Comparison of ENCODE assay signal across 15 mouse cellular contexts in the genomic region with DNA sequence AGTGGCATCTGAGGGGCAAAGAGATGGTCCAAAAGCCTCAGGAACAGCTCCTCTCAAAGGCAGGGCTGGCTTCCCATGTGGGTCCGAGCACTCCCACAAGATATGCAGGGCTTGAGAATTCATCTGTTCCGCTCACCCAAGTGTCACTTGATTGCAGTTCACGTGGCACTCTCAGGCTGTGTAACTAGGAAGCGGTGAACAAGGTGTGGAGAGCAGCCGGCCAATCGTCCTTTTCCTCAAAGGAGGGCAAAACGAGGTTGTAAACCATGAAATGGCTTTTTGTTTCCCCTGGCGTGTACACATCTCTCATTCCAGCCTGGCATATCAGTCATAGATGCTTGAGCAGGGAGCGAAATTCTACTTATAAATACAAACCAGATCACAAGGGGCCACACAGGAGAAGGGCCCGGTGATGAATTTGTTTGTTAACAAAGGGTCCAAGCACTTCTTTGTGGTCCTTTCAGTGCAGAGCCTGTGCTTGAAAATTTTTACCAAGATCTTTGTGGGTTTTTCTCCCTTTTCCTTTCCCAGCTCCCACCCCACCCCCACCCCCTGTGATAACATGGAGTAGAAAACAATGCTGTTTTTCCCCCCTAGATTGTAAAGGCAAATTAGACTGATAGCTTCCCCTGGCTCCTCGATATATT.
DNase-seq lines count a peak whose midpoint lies in the region; ATAC-seq and TF ChIP-seq lines count a peak whose summit lies in the region.
"Had no signal": no experiment of that assay in that cellular context is flagged by ENCODE, and none has a peak within 500 bp of the region (broad histone marks: within the 10 kb centered on the region; RNA-seq: fewer than 3 reads in every experiment).

No protein-coding gene starts in this region.

- no peak for DNase-seq in heart, adult 9 months (ENCODE audit: low spot score in 2 of 2)
- DNase-seq in neural tube, embryonic 11.5 days (ENCODE audit: low spot score): peak; percentile 38
- no peak for DNase-seq in thymus, adult 2 months
- DNase-seq in cerebellum, postnatal 36 days: no peak
- DNase-seq: cerebellum, adult 9-10 months; gastrocnemius, postnatal 14 days; kidney, adult 11 months; layer of hippocampus, adult 9-11 months; right cerebral cortex, adult 18-20 months had no signal

- no peaks in the 10 kb centered on the region for H3K27me3 ChIP-seq in heart, embryonic 16.5 days (ENCODE audit: control insufficient read depth, insufficient read depth, low read length)
- no peaks in the 10 kb centered on the region for H3K27me3 ChIP-seq in forebrain, embryonic 16.5 days (replicated peaks; ENCODE audit: control insufficient read depth, insufficient read depth, low read length)
- no peaks in the 10 kb centered on the region for H3K27me3 ChIP-seq in lung, embryonic 16.5 days (ENCODE audit: control insufficient read depth, insufficient read depth, low read depth, low read length)
- no peaks in the 10 kb centered on the region for H3K27me3 ChIP-seq in neural tube, embryonic 11.5 days (ENCODE audit: control insufficient read depth, insufficient read depth, low read length)
- H3K27me3 ChIP-seq in thymus, adult 2 months (ENCODE audit: control insufficient read depth, insufficient read depth, low read length): no peaks in the 10 kb centered on the region
- H3K27me3 ChIP-seq: CH12.LX; stomach, embryonic 15.5 days had no signal

- no peak for TF ChIP-seq POLR2A in thymus, adult 2 months (IDR thresholded peaks at IDR 0.05; ENCODE audit: control insufficient read depth, extremely low read depth, insufficient read depth, low read length, poor library complexity)

- no peaks in the 10 kb centered on the region for H3K9me3 ChIP-seq in heart, embryonic 16.5 days (replicated peaks; ENCODE audit: control insufficient read depth, low read length)
- H3K9me3 ChIP-seq in forebrain, embryonic 16.5 days (ENCODE audit: control insufficient read depth, low read length): no peaks in the 10 kb centered on the region
- H3K9me3 ChIP-seq in lung, embryonic 16.5 days (ENCODE audit: control insufficient read depth, low read length): no peaks in the 10 kb centered on the region
- H3K9me3 ChIP-seq in neural tube, embryonic 11.5 days (ENCODE audit: control insufficient read depth, low read length): no peaks in the 10 kb centered on the region
- H3K9me3 ChIP-seq: stomach, embryonic 15.5 days had no signal

- H3K9ac ChIP-seq in heart, embryonic 16.5 days (ENCODE audit: low read length): no peak overlapping the region
- H3K9ac ChIP-seq in forebrain, embryonic 16.5 days (replicated peaks; ENCODE audit: low read depth, low read length): 0 out of 2 replicates have a peak overlapping the region, but pooled peaks have one; percentile 18
- no peak overlapping the region for H3K9ac ChIP-seq in lung, embryonic 16.5 days (ENCODE audit: low read length)
- H3K9ac ChIP-seq in neural tube, embryonic 11.5 days (ENCODE audit: low read length): no peak overlapping the region
- H3K9ac ChIP-seq: stomach, embryonic 15.5 days had no signal

- H3K4me2 ChIP-seq in heart, embryonic 16.5 days (ENCODE audit: low read depth, low read length): peak overlapping the region; percentile 4
- no peak overlapping the region for H3K4me2 ChIP-seq in forebrain, embryonic 16.5 days (ENCODE audit: low read length)
- H3K4me2 ChIP-seq in lung, embryonic 16.5 days (ENCODE audit: low read depth, low read length): peak overlapping the region; percentile 30
- no peak overlapping the region for H3K4me2 ChIP-seq in neural tube, embryonic 11.5 days (ENCODE audit: low read depth)
- H3K4me2 ChIP-seq: stomach, embryonic 15.5 days had no signal

- no peak for ATAC-seq in heart, embryonic 16.5 days (replicated peaks; ENCODE audit: extremely low read depth, insufficient read depth, low FRiP score)
- ATAC-seq in forebrain, embryonic 16.5 days: no peak
- ATAC-seq in lung, embryonic 16.5 days (ENCODE audit: low read depth): no peak
- ATAC-seq in neural tube, embryonic 11.5 days (ENCODE audit: insufficient read depth, low FRiP score, low TSS enrichment): no peak

- 30% methylated on average over 11 of the region's 11 CpGs for WGBS in heart, embryonic 16.5 days
- 27% methylated on average over 11 of the region's 11 CpGs for WGBS in forebrain, embryonic 16.5 days
- 27% methylated on average over 11 of the region's 11 CpGs for WGBS in lung, embryonic 16.5 days
- 23% methylated on average over 11 of the region's 11 CpGs for WGBS in neural tube, embryonic 11.5 days
- 93% methylated on average over 11 of the region's 11 CpGs for WGBS in thymus, adult 2 months

- no peak overlapping the region; the same call in 1 of the 2 replicates for H3K4me3 ChIP-seq in heart, embryonic 16.5 days (ENCODE audit: low read length)
- no peak overlapping the region for H3K4me3 ChIP-seq in forebrain, embryonic 16.5 days (replicated peaks; ENCODE audit: low read length)
- no peak overlapping the region for H3K4me3 ChIP-seq in lung, embryonic 16.5 days (ENCODE audit: low read length)
- no peak overlapping the region for H3K4me3 ChIP-seq in neural tube, embryonic 11.5 days (ENCODE audit: low read depth, low read length)
- no peak overlapping the region for H3K4me3 ChIP-seq in thymus, adult 2 months (ENCODE audit: control insufficient read depth, insufficient read depth, low read length)
- H3K4me3 ChIP-seq: erythroblast, embryonic 14.5 days; stomach, embryonic 15.5 days had no signal

- H3K27ac ChIP-seq in heart, embryonic 16.5 days (ENCODE audit: low read length): no peak overlapping the region
- peak overlapping the region; percentile 24; the same call in 1 of the 2 replicates for H3K27ac ChIP-seq in forebrain, embryonic 16.5 days (ENCODE audit: low read length)
- peak overlapping the region; percentile 38 for H3K27ac ChIP-seq in lung, embryonic 16.5 days (ENCODE audit: low read length)
- peak overlapping the region; percentile 23; the same call in 1 of the 2 replicates for H3K27ac ChIP-seq in neural tube, embryonic 11.5 days (ENCODE audit: low read depth, low read length)
- H3K27ac ChIP-seq in thymus, adult 2 months (ENCODE audit: control insufficient read depth, insufficient read depth, low read length): no peak overlapping the region
- H3K27ac ChIP-seq: stomach, embryonic 15.5 days had no signal

- no peak for TF ChIP-seq CTCF in thymus, adult 2 months (IDR thresholded peaks at IDR 0.05; ENCODE audit: borderline replicate concordance, control insufficient read depth, extremely low read depth, insufficient read depth, low read length, poor library complexity)

- H3K4me1 ChIP-seq in heart, embryonic 16.5 days (ENCODE audit: control insufficient read depth, insufficient read depth, low read length): peaks cover 8% of the 10 kb centered on the region; the same call in 1 of the 2 replicates
- peaks cover 11% of the 10 kb centered on the region for H3K4me1 ChIP-seq in forebrain, embryonic 16.5 days (replicated peaks; ENCODE audit: control insufficient read depth, insufficient read depth, low read length)
- peaks cover 5% of the 10 kb centered on the region; the same call in 1 of the 2 replicates for H3K4me1 ChIP-seq in lung, embryonic 16.5 days (replicated peaks; ENCODE audit: control insufficient read depth, insufficient read depth, low read length)
- peaks cover 3% of the 10 kb centered on the region for H3K4me1 ChIP-seq in neural tube, embryonic 11.5 days (ENCODE audit: control insufficient read depth, insufficient read depth, low read length)
- H3K4me1 ChIP-seq in thymus, adult 2 months (replicated peaks; ENCODE audit: control insufficient read depth, insufficient read depth, low read length): no peaks in the 10 kb centered on the region
- H3K4me1 ChIP-seq: stomach, embryonic 15.5 days had no signal

- H3K36me3 ChIP-seq in heart, embryonic 16.5 days (ENCODE audit: control insufficient read depth, insufficient read depth): no peaks in the 10 kb centered on the region
- H3K36me3 ChIP-seq in forebrain, embryonic 16.5 days (ENCODE audit: control insufficient read depth, insufficient read depth): no peaks in the 10 kb centered on the region
- no peaks in the 10 kb centered on the region for H3K36me3 ChIP-seq in lung, embryonic 16.5 days (ENCODE audit: control insufficient read depth, insufficient read depth, low read length)
- no peaks in the 10 kb centered on the region for H3K36me3 ChIP-seq in neural tube, embryonic 11.5 days (ENCODE audit: control insufficient read depth, insufficient read depth, low read length)
- no peaks in the 10 kb centered on the region for H3K36me3 ChIP-seq in thymus, adult 2 months (ENCODE audit: control insufficient read depth, insufficient read depth, low read length)
- H3K36me3 ChIP-seq: stomach, embryonic 15.5 days had no signal

Comparison
In these comparisons a context has a peak if more than half of its experiments do, and no peak if none do; other contexts are left out.
1. H3K27ac ChIP-seq: peak in forebrain, embryonic 16.5 days (single experiment), lung, embryonic 16.5 days (single experiment) and neural tube, embryonic 11.5 days (single experiment); none in heart, embryonic 16.5 days (single experiment) and thymus, adult 2 months (single experiment).
2. H3K4me2 ChIP-seq: peak in heart, embryonic 16.5 days (single experiment) and lung, embryonic 16.5 days (single experiment); none in forebrain, embryonic 16.5 days (single experiment) and neural tube, embryonic 11.5 days (single experiment).